Mouse (Mus musculus): ENCODE data around the gene Boll. TPM values are rescaled to one million over a fixed set of nuclear protein-coding genes. Genes with fewer than 3 reads are reported as not detected.

Gene Boll
- polyA plus RNA-seq, 1 experiment from 2014 or later, result not detected

- Histone ChIP-seq H3K9me3 (replicated peaks; ENCODE audit: control insufficient read depth, low read length, poor library complexity, severe bottlenecking) (no peaks in the 10 kb centered on the region), H3K27ac (ENCODE audit: low read length) (no peak overlapping the region; the same call in 1 of the 2 replicates), H3K4me3 (ENCODE audit: low read depth, low read length) (no peak overlapping the region), H3K36me3 (ENCODE audit: control insufficient read depth, insufficient read depth, low read length) (no peaks in the 10 kb centered on the region), H3K4me1 (ENCODE audit: control insufficient read depth, insufficient read depth, low read length) (no peaks in the 10 kb centered on the region), H3K27me3 (ENCODE audit: control insufficient read depth, insufficient read depth, low read depth, low read length) (no peaks in the 10 kb centered on the region), H3K9ac (ENCODE audit: low read depth, low read length) (no peak overlapping the region), H3K4me2 (ENCODE audit: low read length) (no peak overlapping the region)
- WGBS, result 48% methylated on average over 18 of the region's 18 CpGs
- ATAC-seq, result peak; percentile 52; the same call in 1 of the 2 replicates
These were observed 161.2 kb downstream of the Boll start for GRCm38 (mm10) chr1:55201850-55202752.

- H3K4me2 ChIP-seq (ENCODE audit: low read length), result no peak overlapping the region
- H3K27ac ChIP-seq (ENCODE audit: low read length), result no peak overlapping the region
- no peaks in the 10 kb centered on the region for H3K36me3 ChIP-seq (ENCODE audit: control insufficient read depth, insufficient read depth, low read length)
- H3K9ac ChIP-seq (ENCODE audit: low read depth, low read length), result no peak overlapping the region
- WGBS, result 5% methylated on average over 3 of the region's 3 CpGs
- no peak for ATAC-seq
- peaks cover 9% of the 10 kb centered on the region for H3K4me1 ChIP-seq (ENCODE audit: control insufficient read depth, insufficient read depth, low read length)
- no peak overlapping the region for H3K4me3 ChIP-seq (ENCODE audit: low read depth, low read length)
- no peaks in the 10 kb centered on the region for H3K27me3 ChIP-seq (ENCODE audit: control insufficient read depth, insufficient read depth, low read depth, low read length)
- H3K9me3 ChIP-seq (replicated peaks; ENCODE audit: control insufficient read depth, low read length, poor library complexity, severe bottlenecking), result no peaks in the 10 kb centered on the region
These were observed 164.6 kb downstream of the Boll start for GRCm38 (mm10) chr1:55198719-55199118.

Other genes with a start within 250 kb of the Boll start
- gene Mob4, start 232.2 kb downstream of the Boll start, polyA plus RNA-seq (2015; fragmentation: Nextera tagmentation; extraction: Ambion mirVana), result 171 and 194 TPM in 2 replicates
- 7.9 and 10.6 TPM in 2 replicates for gene Rftn2, start 136.7 kb downstream of the Boll start, polyA plus RNA-seq (2015; fragmentation: Nextera tagmentation; extraction: Ambion mirVana)
- gene Mars2, start 126.3 kb downstream of the Boll start, polyA plus RNA-seq (2015; fragmentation: Nextera tagmentation; extraction: Ambion mirVana), result 3.7 and 4.0 TPM in 2 replicates
- 4.1 and 4.4 TPM in 2 replicates for gene Plcl1, start 42.5 kb upstream of the Boll start, polyA plus RNA-seq (2015; fragmentation: Nextera tagmentation; extraction: Ambion mirVana)